Mouse (Mus musculus): ENCODE results near the gene Canx.

Gene Canx

GRCm38 (mm10) chr11:50253393-50253792, 72.1 kb downstream of the Canx start:
- in situ Hi-C loops (cut with MboI; ENCODE audit: low pct_unique_long_range_greater_than_20kb in 1 of 2, low sequenced_read_pairs in 2 of 2, unreplicated experiment in 1 of 2): no loop called here

- in situ Hi-C loops (cut with MboI; ENCODE audit: low pct_unique_long_range_greater_than_20kb in 1 of 2, low sequenced_read_pairs in 2 of 2, unreplicated experiment in 1 of 2): no loop called here
Observed at GRCm38 (mm10) chr11:50252684-50253265, 72.7 kb downstream of the Canx start.

- in situ Hi-C loops (cut with MboI; ENCODE audit: low pct_unique_long_range_greater_than_20kb in 1 of 2, low sequenced_read_pairs in 2 of 2, unreplicated experiment in 1 of 2): no loop called here
Observed at GRCm38 (mm10) chr11:50252166-50252565, 73.3 kb downstream of the Canx start.

GRCm38 (mm10) chr11:50248473-50249171, 76.9 kb downstream of the Canx start:
- in situ Hi-C loops (cut with MboI; ENCODE audit: low pct_unique_long_range_greater_than_20kb in 1 of 2, low sequenced_read_pairs in 2 of 2, unreplicated experiment in 1 of 2): no loop called here

GRCm38 (mm10) chr11:50245269-50245668, 80.2 kb downstream of the Canx start:
- in situ Hi-C loops (cut with MboI; ENCODE audit: low pct_unique_long_range_greater_than_20kb in 1 of 2, low sequenced_read_pairs in 2 of 2, unreplicated experiment in 1 of 2): no loop called here
